Mouse (Mus musculus) brown adipose tissue, adult 24 weeks (tissue): ENCODE measurements around the gene Gm14326. TPM values are rescaled to one million over a fixed set of nuclear protein-coding genes. Genes with fewer than 3 reads are reported as not detected.
"Not testable (repeated sequence)": the region's sequence is repeated elsewhere in the genome, so short reads cannot be mapped to it uniquely, and the experiment has no call there.

ENCODE experiments used
- H3K27ac ChIP-seq: fragments of 200-500 bp; replicated peaks from 2 replicates; pipeline ENCODE4 v1.5.1; 2012; ENCODE audit warnings: low read depth, mild to moderate bottlenecking, low read length
- H3K4me1 ChIP-seq: fragments of 200-500 bp; 2 replicates; pipeline ENCODE4 v1.6.1; 2012; ENCODE audit warnings: low read length, mixed read lengths; ENCODE audit not compliant: control insufficient read depth, insufficient read depth, insufficient read length
- H3K4me3 ChIP-seq: fragments of 200-500 bp; 2 replicates; pipeline ENCODE4 v1.5.1; 2012; ENCODE audit warnings: low read depth, mild to moderate bottlenecking, low read length, moderate library complexity; ENCODE audit not compliant: insufficient read depth
- polyA plus RNA-seq: library from polyadenylated mRNA; stranded (reverse); fragments of >200 nt; gene quantifications from 2 replicates; pipeline ENCODE4 v1.2.4, GENCODE M21; 2012; ENCODE audit not compliant: missing spikeins, insufficient read depth, insufficient read length

The Gm14326 gene
- 13.6 and 21.0 TPM in 2 replicates for polyA plus RNA-seq

DNA sequence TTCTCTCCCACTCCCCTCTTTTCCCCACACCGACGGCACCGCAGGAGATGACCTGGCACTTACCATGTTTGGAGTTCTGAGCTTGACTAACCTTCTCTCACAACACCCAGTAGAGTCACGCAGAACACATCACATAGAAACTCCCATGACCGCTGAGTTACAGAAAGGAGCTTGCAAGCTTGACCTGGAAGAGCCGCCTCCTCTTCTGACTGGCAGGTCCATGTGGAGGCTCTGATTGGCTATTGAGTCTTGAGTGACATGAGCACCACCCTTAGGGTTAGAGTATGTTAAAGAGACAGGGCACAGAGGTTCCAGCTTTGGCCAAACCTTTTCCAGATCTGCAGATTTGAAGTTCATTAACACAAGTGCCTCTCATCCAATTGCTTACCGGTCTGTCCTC is at the start of gene Gm14326:
Gene Gm14326, minus strand, starts transcription at position 153 of the 400 bp plus-strand sequence.
- peak within 1 kb of the TSS; percentile 63 for H3K4me3 ChIP-seq
- not testable (repeated sequence) for H3K27ac ChIP-seq, H3K4me1 ChIP-seq

DNA sequence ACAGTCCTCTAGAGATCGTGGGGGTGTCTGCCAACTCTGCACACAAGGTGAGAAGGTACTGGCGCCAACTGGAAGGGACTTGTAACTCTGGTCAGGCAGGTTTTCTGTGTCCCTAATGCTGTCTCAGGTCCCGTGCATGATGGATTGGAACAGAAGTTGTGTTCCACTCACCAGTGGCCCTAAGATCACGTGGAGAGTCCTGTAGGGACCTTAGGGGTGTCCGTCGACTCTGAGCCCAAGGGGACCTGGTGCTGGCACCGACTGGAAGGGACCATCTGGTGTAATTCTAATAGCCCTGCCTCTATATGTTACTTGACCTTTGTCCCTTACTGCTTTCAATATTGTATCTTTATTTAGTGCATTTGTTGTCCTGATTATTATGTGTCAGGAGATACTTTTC is 17.7 kb upstream of the Gm14326 start:
- H3K27ac ChIP-seq, H3K4me3 ChIP-seq, H3K4me1 ChIP-seq: not testable (repeated sequence)

DNA sequence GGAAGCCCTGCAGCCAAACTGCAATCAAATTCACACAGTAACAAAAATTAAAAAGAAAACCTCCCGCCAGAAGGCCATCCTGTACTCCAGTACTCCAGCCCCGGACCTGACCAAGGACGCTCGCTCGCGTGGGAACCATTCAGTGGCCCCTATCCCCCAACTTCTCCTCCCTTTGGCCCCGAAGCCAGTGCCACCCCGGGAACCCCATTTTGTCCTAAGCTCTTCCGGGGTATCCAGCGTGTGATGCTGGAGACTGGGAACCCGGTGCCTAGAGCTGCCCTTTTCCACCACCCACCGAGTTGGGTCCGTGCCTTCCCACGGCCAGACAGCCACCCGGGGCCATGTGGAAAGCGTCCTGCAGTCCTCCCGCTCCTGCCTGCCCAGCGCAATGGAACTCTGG is 363 bp downstream of the Gm14326 start:
- H3K4me3 ChIP-seq = peak overlapping the region; percentile 63
- not testable (repeated sequence) for H3K4me1 ChIP-seq, H3K27ac ChIP-seq

DNA sequence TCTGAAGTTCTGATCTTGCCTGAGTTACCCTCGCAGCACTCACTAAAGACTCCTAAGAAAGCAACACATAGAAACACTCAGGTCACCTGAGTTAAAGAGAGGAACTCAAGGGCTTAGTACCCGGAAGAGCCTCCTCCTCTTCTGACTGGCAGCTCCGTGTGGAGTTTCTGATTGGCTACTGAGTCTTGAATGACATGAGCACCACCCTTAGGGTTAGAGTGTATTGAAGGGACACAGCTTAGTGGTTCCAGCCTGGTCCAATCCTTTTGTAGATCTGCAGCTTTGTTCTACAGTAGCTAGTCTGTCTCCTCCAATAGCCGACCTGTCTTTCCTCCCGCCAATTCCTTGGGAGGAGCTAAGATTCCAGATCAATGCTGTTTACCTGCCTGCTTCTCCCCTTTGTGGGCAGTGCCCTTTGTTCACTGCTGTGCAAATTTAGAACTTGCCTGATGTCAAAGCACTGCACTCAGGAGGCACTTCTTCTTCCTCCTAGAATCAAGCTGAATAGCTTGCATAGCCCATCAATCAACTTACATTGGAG is 31.5 kb downstream of the Gm14326 start, which contains the start of gene Zfp972:
Gene Zfp972, minus strand, starts transcription at position 51 of the 541 bp plus-strand sequence.
- H3K27ac ChIP-seq, H3K4me1 ChIP-seq, H3K4me3 ChIP-seq: not testable (repeated sequence)

DNA sequence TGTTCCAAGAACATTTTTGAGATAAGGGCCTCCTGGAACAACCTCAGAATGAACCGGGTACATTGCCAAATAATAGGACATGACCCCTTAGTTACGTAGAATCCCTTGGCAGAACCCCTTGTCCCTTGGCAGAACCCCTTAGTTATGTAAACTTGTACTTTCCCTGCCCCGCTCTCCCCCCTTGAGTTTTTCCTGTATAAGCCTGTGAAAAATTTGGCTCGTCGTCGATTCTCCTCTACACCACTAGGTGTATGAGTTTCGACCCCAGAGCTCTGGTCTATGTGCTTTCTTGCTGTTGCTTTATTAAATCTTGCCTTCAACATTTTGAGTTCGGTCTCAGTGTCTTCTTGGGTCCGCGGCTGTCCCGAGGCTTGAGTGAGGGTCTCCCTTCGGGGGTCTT is 53.8 kb downstream of the Gm14326 start:
- H3K4me3 ChIP-seq = not testable (repeated sequence)

DNA sequence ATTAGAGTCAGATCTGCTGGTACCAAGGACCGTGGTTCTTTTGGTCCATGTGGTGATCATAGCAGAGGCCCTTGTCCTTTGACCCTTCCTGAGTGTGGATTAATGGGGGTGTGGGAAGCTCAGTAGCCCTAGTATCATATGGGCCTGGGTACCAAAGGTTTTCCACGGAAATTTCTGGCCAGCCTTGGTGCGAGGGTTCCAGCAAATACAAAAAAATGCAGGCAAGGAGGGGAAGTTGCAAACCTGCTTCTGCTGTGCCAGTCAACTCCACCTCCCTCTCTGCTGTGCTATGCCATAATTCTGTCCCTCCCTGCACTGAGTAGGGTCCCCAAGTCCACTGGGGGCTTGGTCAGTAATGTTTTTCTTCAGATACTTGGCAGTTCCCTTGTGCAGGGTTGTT is 58.9 kb downstream of the Gm14326 start:
- not testable (repeated sequence) for H3K4me1 ChIP-seq, H3K4me3 ChIP-seq, H3K27ac ChIP-seq

More for the DNA sequence above, 53.8 kb downstream of the Gm14326 start:
- H3K27ac ChIP-seq, H3K4me1 ChIP-seq: not testable (repeated sequence)

DNA sequence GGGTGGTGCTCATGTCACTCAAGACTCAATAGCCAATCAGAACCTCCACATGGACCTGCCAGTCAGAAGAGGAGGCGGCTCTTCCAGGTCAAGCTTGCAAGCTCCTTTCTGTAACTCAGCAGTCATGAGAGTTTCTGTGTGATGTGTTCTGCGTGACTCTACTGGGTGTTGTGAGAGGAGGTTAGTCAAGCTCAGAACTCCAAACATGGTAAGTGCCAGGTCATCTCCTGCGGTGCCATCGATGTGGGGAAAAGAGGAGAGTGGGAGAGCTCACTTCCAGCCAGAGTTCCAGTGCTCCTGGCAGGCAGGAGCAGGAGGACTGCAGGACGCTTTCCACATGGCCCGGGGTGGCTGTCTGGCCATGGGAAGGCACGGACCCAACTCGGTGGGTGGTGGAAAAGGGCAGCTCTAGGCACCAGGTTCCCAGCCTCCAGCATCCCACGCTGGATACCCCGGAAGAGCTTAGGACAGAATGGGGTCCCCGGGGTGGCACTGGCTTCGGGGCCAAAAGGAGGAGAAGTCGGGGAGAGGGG is 60.0 kb downstream of the Gm14326 start, which contains the start of gene Gm14327:
Gene Gm14327, plus strand, starts transcription at position 51 of the 533 bp plus-strand sequence.
- H3K4me3 ChIP-seq = peak within 1 kb of the TSS; percentile 49
- H3K4me1 ChIP-seq, H3K27ac ChIP-seq: not testable (repeated sequence)

DNA sequence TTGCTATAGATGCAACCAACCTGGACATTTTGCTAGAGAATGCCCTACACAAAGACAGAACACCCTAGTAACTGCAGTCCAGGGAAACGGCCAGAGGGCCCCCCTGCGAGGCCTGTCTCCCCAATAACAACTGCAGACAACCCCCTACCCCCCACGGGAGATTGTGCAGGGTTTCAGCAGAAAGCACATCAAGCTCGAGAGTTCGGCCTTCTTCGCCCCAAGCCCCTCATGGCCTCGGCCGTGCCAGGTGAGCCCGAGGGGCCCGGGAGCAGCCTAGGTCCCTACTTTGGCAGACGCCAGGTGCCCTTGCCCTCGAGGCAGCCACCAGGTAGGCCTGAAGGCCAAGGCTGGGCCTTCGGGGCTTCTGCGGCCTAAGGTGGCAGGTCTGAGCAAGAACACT is 69.4 kb downstream of the Gm14326 start:
- H3K4me1 ChIP-seq, H3K4me3 ChIP-seq: not testable (repeated sequence)

More for the DNA sequence above, 69.4 kb downstream of the Gm14326 start:
- not testable (repeated sequence) for H3K27ac ChIP-seq

Other genes with a start within 250 kb of the Gm14326 start
- gene Gm14322, start 198.0 kb downstream of the Gm14326 start, polyA plus RNA-seq = 3.4 and 15.1 TPM in 2 replicates
- gene Gm14325, start 117.0 kb downstream of the Gm14326 start, polyA plus RNA-seq = 23.3 and 42.8 TPM in 2 replicates
- gene Gm14327, start 60.2 kb downstream of the Gm14326 start, polyA plus RNA-seq = 3.1 and 8.3 TPM in 2 replicates
- 2.3 TPM in 1 of 2 replicates, not detected in the other for gene Zfp972, start 31.7 kb downstream of the Gm14326 start, polyA plus RNA-seq
- gene Zfp971, start 66.0 kb upstream of the Gm14326 start, polyA plus RNA-seq = 10.9 and 25.8 TPM in 2 replicates
- gene Zfp931, start 121.2 kb upstream of the Gm14326 start, polyA plus RNA-seq = 40.2 and 40.6 TPM in 2 replicates
- gene Phactr3, start 161.7 kb upstream of the Gm14326 start, polyA plus RNA-seq = not detected in 2 replicates